Mouse (Mus musculus): Measurements from ENCODE around the gene Gm19684.
"Not testable (repeated sequence)": the region's sequence is repeated elsewhere in the genome, so short reads cannot be mapped to it uniquely, and the experiment has no call there.

Gene Gm19684

DNA sequence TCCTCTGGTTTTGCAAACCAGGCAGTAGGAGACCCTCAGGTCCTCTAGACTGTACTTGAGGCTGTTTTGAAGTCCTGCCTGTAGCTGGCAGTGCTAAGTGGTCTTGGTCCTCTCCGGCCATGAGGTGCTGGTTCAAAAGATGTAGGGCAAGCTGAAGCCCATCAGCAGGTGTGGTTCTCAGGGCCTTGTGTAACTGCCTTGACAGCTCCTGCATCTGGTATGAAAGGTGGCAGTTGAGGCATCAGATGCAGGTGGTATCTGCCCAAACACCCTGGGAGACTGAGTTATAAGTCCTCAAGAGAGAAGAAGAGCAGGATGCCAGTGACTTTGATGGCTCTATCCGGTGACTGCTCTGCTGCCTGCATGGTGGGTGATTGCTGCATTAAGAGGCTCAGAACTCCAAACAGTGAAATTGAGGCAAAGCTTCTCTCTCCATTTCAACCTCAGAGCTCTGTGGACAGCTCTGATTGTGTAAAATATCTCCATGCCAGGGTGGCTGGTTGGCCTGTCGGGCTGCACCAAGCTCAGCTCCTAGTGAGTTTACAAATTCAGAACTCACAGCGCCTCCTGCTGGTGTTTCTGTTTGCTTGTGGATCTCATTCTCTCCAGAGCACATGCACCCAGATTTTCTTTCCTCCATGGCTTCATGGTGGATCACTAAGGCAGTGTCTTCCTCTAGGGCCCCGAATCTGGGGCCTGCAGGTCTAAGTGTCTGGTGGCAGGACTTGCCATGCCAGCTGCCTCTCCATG, 10.2 kb downstream of the Gm19684 start:
- no peak for DNase-seq (ENCODE audit: low spot score in 2 of 2)

DNA sequence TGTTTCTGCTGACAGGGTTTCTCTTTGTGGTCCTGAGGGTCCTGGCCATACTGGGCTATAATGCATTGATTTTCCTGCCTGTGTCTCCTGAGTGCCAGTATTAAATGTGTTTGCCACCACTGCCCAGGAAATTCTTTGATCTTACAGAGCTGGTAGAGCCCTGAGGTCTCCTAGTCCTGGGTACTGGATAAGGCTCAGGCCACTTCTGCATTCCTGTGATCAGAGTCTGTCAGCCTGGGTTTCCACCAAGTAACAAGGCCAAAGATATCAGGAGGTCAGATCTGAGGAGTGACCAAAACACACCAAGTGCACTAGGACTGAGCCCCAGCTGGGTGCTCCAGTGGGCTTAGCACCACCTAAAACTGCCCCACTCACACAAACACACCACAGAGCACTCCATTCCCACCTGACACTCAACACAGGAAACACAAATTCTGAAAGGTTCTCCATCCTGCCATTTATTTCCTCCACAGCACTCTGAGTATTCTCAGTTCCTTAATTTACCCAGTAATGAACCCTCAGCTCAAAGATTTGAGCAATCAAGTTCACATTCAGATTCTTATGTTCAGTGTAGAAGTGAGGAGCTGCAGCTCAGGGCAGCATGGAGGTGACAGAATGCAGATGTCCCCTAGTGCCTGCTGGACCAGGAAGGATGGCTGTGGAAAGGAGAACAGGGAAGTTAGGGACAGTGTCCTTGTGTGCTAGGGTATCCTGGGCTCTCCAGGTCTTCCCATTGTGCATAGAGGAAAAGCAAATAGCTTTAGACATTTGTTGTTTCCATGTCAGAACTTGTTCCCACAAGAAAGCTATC, 14.1 kb downstream of the Gm19684 start:
- DNase-seq (ENCODE audit: low spot score in 2 of 2): not testable (repeated sequence)

DNA sequence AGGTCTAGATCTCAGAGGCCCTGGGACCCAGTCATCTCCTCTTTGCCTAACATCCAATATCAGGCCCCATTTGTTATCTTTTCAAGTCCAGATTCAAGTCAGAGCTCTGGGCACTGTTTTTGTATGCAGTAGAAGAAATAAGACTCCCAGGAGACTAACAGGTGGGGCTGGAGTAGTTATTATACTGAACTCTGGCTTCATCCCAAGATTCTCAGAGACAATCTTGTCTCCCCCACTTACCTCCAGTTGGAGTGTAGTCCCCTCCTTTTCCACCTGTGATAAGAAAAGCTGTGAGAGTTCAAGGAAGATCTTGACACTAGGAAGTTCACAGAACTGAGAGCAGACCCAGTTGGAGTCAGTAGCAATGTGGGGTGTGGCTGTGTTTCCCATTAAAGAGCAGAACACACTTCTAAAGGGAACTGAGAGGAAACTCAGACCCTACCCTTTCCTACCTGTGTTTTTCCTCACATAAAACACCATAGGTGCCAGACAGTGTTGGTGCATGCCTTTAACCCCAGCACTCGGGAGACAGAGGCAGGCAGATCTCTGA, 14.9 kb downstream of the Gm19684 start:
- not testable (repeated sequence) for DNase-seq (ENCODE audit: low spot score in 2 of 2)

DNA sequence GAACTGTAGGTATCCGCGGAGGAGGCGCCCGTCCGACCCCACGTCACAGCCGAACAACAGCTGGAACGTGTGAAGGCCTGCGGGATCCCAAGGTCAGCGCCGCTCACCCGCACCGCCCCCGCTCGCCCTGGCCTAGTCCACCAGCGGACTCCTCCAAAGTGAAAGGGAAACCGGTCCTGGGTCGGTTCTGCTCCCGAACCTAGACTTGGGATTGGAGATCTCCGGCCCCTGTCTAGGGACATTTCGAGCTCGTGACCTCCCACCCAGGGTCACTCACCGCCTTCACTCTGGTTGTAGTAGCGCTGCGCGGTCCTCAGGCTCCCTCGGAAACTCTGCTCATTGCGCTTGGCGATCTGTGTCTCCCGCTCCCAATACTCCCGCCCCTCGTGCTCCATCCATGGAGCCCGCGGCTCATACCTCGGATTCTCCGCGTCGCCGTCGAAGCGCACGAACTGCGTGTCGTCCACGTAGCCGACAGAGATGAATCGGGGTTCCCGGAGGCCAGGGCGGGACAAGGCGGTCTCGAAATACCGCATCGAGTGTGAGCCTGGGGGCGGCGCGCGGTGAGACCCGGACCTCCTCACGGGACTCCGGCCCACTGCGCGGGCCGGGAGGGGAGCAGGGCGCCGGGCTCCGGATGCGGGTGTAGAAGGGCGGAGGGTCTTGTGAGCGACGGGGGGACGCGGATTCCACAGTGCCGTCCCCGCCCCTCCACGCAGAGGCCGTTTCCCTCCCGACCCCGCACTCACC, 23.8 kb downstream of the Gm19684 start:
- DNase-seq (ENCODE audit: low spot score in 2 of 2): no peak

DNA sequence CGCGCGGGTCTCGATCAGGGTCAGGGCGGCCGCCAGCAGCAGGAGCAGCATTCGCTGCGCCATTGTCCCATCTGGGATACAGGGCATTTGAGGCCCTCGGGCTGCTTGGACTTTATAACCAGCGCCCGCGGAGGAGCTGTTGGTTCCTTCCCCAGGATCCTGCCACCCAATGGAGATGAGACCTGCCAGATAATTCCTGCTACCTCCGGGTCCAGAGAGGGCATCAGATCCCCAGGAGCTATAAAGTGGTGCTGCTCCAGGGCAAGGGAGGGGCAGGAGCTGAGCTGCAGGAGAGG, 24.3 kb downstream of the Gm19684 start:
- DNase-seq (ENCODE audit: low spot score in 2 of 2): not testable (repeated sequence)

DNA sequence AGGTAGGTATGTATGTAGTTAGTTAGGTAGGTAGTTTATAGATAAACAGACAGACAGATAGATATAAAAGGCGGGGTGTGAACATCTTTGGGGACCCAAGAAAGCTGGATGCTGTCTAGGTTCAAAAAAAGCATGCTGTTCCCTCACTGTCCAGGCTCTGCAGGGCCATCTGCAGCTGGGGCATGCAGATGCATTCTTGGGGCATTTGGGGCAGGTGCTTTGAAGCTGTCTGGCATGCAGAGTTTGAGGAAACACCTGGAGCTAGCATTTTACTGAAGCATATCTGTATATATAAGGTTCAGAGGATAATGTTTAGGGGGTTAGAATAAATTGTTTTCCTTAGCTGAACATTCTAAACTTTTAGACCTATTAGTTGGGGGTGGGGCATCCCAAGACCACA, 25.5 kb downstream of the Gm19684 start:
- not testable (repeated sequence) for DNase-seq (ENCODE audit: low spot score in 2 of 2)

DNA sequence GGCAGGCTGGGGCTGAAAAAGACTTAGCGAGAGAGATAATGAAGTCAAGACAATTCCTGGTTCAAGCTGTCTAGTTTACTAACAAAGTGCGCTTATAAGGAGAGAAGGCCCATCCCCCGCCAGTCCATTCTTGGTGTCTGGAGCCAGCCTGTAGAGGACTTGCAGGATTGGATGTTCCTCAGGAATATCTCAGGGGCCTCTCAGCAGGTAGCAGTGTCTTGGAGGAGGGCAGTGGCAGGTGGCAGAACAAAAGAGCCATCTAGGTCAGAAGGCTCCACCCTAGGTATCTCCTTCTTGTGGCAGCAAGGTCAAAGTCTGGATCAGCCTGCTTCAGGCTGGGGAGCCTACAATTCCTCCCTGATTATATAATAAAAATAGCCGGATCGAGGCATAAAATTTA, 27.0 kb downstream of the Gm19684 start:
- not testable (repeated sequence) for DNase-seq (ENCODE audit: low spot score in 2 of 2)

DNA sequence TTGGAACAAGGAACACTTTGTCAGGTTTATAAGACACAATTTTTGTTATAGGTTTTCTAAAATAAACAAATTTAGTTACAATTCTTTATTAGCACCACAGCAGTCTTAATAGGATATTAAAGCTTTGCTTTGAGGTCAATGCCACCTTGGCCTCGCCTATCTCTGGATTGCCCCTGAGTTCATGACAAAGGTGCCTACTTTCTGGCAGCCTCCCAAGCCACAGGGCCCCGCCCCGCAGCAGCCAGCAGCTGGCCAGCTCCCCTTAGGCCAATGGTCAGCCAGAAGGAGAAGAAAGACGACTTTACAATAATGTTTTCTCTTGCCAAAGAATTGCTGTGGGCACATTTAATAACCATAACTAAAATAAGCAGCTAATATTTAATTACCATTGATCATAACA, 29.7 kb downstream of the Gm19684 start:
- not testable (repeated sequence) for DNase-seq (ENCODE audit: low spot score in 2 of 2)

DNA sequence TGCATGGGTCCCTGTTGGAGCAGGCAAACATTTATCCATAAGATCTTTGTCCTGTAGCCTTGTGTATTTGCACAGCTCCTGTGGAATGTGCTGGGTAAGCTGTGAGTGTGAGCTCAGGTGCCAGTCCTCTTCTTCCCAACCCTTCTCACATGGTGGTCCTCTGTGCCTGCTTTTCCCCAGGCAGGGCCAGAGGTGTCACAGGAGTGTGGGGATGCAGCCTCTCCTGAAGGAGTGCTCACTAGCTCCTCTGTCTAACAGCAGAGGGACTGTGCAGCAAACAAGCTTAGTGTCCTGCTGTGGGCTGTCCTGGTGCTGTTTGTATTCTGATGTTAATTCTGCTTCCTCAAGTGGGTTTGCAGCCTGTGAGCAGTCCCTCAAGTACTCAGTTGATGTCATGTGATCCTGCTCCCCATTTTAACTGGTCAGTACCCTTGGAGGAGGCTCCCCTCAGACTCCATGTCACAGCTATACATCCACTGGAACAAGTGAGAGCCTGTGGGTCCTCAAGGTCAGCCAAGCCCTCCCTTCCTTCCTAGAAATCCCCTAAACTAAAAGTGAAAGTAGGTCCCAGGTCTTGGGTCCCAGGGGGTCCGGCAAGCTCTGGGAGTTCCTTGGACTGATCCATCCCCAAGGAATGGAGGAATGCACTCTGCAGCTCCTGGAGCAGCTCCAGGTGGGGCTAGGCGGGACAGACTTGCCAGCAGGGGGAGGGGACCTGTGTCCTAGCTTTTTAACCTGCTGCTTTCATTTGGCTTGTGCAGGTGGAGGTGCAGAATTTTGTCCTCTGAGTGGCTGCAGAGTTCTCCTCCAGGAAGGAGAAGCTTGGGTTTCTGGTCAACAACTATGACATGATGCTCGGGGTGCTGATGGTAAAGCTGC, 33.0 kb downstream of the Gm19684 start:
- no peak for DNase-seq (ENCODE audit: low spot score in 2 of 2)

DNA sequence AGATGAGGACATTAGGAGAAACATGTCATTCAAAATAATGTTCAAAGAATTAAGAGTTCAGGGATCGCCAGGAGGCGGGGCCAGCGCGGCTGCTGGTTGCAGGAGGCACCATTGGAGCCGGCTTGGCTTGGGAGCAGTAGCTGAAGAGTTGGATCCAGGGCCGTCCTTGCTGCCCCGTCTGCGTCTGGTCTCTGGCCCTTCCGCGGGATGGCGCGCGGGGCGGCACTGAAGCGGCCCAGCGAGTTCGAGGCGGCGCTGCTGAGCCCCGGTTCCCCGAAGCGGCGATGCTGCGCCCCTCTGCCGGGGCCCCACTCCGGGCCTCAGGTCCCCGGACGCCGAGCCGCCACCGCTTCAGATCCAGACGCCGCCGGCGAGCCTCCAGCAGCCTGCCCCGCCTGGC, 36.3 kb downstream of the Gm19684 start:
- not testable (repeated sequence) for DNase-seq (ENCODE audit: low spot score in 2 of 2)

DNA sequence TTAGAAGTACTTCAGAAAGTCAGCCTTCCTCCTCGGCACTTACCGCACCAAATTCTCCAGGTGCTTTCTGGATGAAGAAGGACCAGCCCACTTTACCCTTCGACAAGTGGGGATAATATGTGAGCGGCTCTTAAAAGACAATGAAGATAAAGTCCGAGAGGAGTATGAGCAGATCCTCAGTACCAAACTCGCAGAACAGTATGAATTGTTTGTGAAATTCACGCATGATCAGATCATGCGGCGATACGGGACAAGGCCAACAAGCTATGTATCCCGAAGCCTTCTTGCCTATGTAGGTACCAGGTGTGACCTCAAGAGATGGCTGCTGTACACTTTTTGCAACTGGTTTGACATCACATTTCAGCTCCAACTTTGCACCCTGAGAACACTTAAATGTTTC, 36.8 kb downstream of the Gm19684 start:
- not testable (repeated sequence) for DNase-seq (ENCODE audit: low spot score in 2 of 2)

DNA sequence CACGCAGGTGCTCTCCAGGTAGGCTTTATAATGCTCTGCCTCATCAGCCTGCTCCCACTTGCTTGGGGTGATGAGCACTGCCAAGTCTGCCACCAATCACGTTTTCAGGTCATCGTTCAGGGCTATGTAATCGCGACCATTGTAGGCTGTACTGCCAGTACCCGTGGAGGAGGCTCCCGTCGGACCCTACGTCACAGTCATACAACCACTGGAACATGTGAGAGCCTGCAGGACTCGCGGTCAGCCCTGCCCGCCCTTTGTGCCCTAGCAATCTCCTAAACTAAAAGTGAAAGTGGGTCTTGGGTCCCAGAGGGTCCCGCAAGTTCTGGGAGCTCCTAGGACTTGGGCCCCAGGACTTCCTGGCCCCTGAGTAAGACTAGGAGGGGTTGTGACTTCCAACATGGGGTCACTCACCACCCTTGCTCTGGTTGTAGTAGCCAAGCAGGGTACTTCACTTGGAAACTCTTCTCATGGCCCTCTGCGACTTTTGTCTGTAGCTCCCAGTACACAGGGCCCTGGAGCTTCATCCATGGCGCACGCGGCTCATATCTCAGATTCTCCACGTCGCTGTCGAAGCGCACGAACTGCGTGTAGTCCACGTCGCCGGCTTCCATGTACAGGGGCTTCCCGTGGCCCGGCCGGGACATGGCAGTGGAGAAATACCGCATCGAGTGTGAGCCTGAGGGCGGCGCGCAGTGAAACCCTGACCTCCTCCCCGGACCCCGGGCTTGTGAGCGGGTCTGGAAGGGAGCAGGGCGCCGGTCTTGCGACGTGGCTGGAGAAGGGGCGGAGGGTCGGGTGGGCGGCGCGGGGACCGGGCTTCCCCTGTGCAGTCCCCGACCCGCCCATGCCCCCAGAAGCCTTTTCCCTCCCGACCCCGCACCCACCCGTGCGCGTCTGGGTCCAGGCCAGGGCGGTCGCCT, 39.9 kb downstream of the Gm19684 start:
- DNase-seq (ENCODE audit: low spot score in 2 of 2): no peak

DNA sequence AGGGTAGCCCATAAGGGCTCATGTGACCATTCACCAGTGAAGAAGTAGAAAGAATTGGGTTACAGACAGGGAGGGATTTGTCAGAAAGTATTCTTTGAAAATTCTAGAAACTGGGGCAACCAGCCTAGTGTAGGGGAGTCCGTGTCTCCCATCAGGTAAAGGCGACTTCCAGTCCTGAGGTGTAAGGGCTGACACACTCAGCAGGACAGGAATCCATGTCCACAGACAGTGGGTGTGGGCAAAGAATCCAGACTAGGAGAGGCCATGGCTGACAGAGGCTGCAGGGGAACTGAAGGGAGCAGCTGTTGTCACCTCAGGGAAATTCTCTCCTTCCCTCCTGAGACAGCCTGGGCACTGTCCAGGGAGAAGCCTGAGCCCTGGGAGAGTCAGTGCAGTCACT, 45.4 kb downstream of the Gm19684 start:
- not testable (repeated sequence) for DNase-seq (ENCODE audit: low spot score in 2 of 2)

DNA sequence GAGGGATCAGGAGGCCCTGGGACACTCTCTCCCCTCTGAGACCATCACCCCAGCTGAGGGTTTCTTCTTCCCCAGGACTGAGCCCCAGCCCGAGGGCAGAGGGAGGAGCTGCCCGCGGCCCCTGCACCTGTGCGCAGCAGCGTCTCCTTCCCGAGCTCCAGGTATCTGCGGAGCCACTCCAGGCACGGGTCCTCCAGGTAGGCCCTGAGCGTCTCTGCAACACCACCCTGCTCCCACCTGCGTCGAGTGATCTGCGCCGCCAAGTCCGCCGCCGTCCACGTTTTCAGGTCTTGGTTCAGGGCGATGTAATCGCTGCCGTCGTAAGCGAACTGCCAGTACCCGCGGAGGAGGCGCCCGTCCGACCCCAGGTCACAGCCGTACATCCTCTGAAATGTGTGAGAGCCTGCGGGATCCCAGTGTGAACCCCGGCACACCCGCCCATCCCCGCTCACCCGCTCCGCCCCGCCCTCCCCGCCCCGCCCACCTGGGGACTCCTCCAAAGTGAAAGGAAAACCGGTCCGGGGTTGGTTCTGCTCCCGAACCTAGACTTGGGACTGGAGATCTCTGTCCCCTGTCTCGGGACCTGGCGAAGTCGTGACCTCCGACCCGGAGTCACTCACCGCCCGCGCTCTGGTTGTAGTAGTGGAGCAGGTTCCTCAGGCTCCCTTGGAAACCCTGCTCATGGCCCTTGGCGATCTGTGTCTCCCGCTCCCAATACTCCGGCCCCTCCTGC, 46.0 kb downstream of the Gm19684 start:
- DNase-seq (ENCODE audit: low spot score in 2 of 2): no peak

DNA sequence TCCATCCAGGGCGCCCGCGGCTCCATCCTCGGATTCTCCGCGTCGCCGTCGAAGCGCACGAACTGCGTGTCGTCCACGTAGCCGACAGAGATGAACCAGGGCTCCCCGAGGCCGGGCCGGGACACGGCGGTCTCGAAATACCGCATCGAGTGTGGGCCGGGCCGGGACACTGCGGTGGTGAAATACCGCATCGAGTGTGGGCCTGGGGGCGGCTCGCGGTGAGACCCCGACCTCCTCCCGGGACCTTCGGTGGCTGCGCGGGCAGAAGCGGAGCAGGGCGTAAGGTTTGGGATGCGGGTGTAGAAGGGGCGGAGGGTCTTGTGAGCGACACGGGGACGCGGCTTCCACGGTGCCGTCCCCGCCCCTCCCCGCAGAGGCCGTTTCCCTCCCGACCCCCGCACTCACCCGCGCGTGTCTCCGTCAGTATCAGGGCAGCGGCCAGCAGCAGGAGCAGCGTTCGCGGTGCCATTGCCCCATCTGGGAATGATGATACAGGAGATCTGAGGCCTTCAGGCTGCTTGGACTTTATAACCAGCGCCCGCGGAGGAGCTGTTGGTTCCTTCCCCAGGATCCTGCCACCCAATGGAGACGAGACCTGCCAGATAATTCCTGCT, 46.7 kb downstream of the Gm19684 start, which contains the start of gene Gm8909:
Gm8909 (minus strand) TSS at position 499 of the 614 bp plus-strand sequence.
- DNase-seq (ENCODE audit: low spot score in 2 of 2): no peak

DNA sequence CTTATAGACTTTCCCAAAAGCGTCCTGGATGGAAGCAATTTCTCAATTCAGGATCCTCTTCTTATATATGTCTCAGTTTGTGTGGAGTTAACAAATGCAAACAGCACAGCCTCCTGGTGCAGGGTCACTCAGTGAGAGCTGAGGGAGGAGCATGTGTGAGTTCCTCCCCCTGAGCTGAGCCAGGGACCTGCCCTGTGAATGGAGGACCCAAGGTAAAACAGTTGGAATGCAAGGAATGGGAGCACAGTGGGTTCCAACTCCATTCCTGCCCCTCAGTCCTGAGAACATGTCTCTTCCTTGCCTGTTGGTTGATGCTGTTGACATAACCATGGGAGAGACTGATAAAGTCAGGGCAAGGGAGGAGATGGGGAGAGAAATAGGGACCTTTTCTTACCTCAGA, 47.6 kb downstream of the Gm19684 start:
- DNase-seq (ENCODE audit: low spot score in 2 of 2): not testable (repeated sequence)

DNA sequence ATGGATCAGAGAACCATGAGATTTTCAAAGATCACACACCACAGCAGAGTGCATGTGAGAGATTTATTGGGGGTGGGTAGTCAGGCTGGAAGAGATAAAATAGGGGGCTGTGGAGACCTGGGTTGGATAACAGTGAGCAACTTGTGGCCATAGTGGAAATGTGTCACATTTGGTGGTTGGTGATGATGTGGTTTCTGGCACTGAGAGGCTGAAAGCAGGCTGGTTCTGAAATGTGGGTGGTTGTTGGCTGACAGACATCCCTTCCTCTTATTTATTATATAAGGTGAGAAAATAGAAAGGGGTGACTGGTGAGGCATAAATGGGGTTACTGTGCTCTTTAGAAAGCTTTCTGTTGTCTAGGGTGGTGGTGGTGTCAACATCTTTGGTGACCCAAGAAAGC, 48.3 kb downstream of the Gm19684 start:
- DNase-seq (ENCODE audit: low spot score in 2 of 2): no peak

DNA sequence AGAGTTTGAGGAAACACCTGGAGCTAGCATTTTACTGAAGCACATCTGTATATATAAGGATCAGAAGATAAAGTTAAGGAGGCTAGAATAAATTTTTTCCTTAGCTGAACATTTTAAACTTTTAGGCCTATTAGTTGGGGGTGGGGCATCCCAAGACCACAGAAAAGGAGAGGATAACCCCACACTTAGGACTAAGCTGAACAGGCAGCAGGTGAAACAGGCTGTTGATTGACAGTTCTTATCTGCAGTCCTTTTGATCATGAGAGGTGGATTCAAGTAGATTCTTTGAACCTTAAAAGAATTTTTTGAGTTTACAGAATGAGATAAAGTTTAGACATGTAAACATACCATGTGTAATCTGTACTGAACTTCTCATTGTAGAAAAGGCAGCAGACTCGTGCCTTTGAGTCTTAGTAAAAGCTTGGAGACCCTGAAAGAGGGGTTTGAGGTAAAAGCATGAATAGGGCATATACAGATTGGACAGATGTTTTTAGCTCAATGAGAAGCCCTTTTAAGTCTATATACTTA, 48.9 kb downstream of the Gm19684 start:
- no peak for DNase-seq (ENCODE audit: low spot score in 2 of 2)

DNA sequence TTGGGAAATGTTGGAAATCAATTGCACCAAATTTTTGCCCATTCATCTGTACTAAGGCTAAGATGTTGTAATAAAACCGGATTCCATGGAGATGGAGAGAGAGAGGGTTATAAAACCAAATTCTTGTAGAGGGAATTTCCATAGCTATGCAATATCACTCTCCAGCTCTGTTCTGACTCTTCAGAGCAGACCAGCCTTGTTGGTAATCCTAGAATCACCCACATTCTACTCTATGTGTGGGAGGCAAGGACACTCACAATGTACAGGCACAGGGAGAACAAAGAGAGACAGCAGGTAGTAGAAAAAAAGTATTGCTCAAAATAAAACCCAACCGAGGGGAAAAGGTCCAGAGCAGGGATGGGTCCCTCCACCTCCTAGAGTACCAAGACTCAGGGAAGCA, 54.7 kb downstream of the Gm19684 start:
- not testable (repeated sequence) for DNase-seq (ENCODE audit: low spot score in 2 of 2)

Data from cerebellum, postnatal 4 days (tissue).